Mouse (Mus musculus) CH12.LX (cell line): ENCODE data around the gene Rad21l. TPM values are rescaled to one million over a fixed set of nuclear protein-coding genes. Genes with fewer than 3 reads are reported as not detected.

ENCODE experiments used
- DNase-seq: peaks from one replicate; pipeline ENCODE4 v3.0.0-alpha.2; 2013; ENCODE audit errors: extremely low read depth
- H3K27ac ChIP-seq: 2 replicates; pipeline ENCODE4 v1.5.1; 2012; ENCODE audit warnings: low read depth, mild to moderate bottlenecking, control low read depth, moderate library complexity; ENCODE audit not compliant: insufficient read depth
- H3K27me3 ChIP-seq: replicated peaks from 2 replicates; pipeline ENCODE3; 2012; ENCODE audit warnings: inconsistent platforms
- H3K36me3 ChIP-seq, 2 experiments: replicated peaks in 1 of 2; 2 replicates each; pipeline versions ENCODE3 to v1.6.1; 2012; ENCODE audit warnings: inconsistent platforms in 1 of 2, low read length in 1 of 2, mild to moderate bottlenecking in 1 of 2, mixed read lengths in 1 of 2, moderate library complexity in 1 of 2; ENCODE audit not compliant: control insufficient read depth in 1 of 2, insufficient read depth in 1 of 2
- H3K4me1 ChIP-seq, 2 experiments: 2 replicates each; pipeline ENCODE4 v1.6.1; 2012; ENCODE audit warnings: inconsistent platforms in 1 of 2, moderate library complexity in 1 of 2; ENCODE audit not compliant: insufficient read depth in 2 of 2, control insufficient read depth in 1 of 2
- H3K4me2 ChIP-seq: 2 replicates; pipeline ENCODE4 v1.6.1; 2012; ENCODE audit warnings: low read depth, mild to moderate bottlenecking, control low read depth; ENCODE audit not compliant: poor library complexity, insufficient read depth, severe bottlenecking
- H3K4me3 ChIP-seq, 3 experiments: fragments of 150-350 bp in 1 of 3; sonication (generic) in 1 of 3; replicated peaks in 1 of 3; 2 replicates each; pipeline versions ENCODE3 to v1.5.1; 2011 to 2012; ENCODE audit warnings: low read depth in 2 of 3, low read length in 2 of 3, mild to moderate bottlenecking in 2 of 3, moderate library complexity in 2 of 3, control low read depth in 1 of 3, improper control_type of control experiment in 1 of 3, inconsistent platforms in 1 of 3, mixed read lengths in 1 of 3; ENCODE audit not compliant: poor library complexity in 1 of 3
- H3K79me2 ChIP-seq: replicated peaks from 2 replicates; pipeline ENCODE4 v1.6.1; 2012; ENCODE audit warnings: mild to moderate bottlenecking, moderate library complexity; ENCODE audit not compliant: control insufficient read depth, poor library complexity, insufficient read depth, severe bottlenecking; ENCODE audit errors: extremely low read depth
- H3K9ac ChIP-seq: 2 replicates; pipeline ENCODE4 v1.6.1; 2012; ENCODE audit warnings: low read depth, mild to moderate bottlenecking, control low read depth, moderate library complexity; ENCODE audit not compliant: insufficient read depth
- H3K9me3 ChIP-seq: replicated peaks from 2 replicates; pipeline ENCODE3; 2012; ENCODE audit warnings: low read length, inconsistent platforms, mixed read lengths
- CHD2 ChIP-seq: IDR thresholded peaks from 2 replicates; pipeline ENCODE4 v1.6.1; 2011; ENCODE audit warnings: low read length, improper control_type of control experiment
- ELF1 ChIP-seq: IDR thresholded peaks from 2 replicates; pipeline ENCODE4 v1.6.1; 2014; ENCODE audit warnings: low read depth, mild to moderate bottlenecking, inconsistent platforms, low read length, improper control_type of control experiment
- EP300 ChIP-seq: IDR thresholded peaks from 2 replicates; pipeline ENCODE4 v1.6.1; 2011; ENCODE audit warnings: low read length, improper control_type of control experiment
- GABPA ChIP-seq: IDR thresholded peaks from 2 replicates; pipeline ENCODE4 v1.6.1; 2012; ENCODE audit warnings: low read depth, low read length, improper control_type of control experiment, inconsistent platforms; ENCODE audit not compliant: insufficient replicate concordance
- JUN ChIP-seq: IDR thresholded peaks from 2 replicates; pipeline ENCODE4 v1.6.1; 2011; ENCODE audit warnings: low read depth, mild to moderate bottlenecking, low read length, improper control_type of control experiment, moderate library complexity; ENCODE audit not compliant: insufficient read depth
- MAFK ChIP-seq: IDR thresholded peaks from 2 replicates; pipeline ENCODE4 v1.6.1; 2011; ENCODE audit warnings: low read length, improper control_type of control experiment; ENCODE audit not compliant: insufficient replicate concordance
- PAX5 ChIP-seq: IDR thresholded peaks from 2 replicates; pipeline ENCODE4 v1.6.1; 2012; ENCODE audit warnings: low read length, inconsistent platforms, mixed read lengths
- POLR2A ChIP-seq: IDR thresholded peaks from 2 replicates; pipeline ENCODE4 v1.6.1; 2011; ENCODE audit warnings: low read depth, mild to moderate bottlenecking, improper control_type of control experiment, low read length
- RAD21 ChIP-seq: IDR thresholded peaks from 2 replicates; pipeline ENCODE4 v1.6.1; 2011; ENCODE audit warnings: low read depth, mild to moderate bottlenecking, low read length, improper control_type of control experiment, moderate library complexity
- SIN3A ChIP-seq: IDR thresholded peaks from 2 replicates; pipeline ENCODE4 v1.6.1; 2012; ENCODE audit warnings: low read length, improper control_type of control experiment, inconsistent platforms
- TCF12 ChIP-seq: IDR thresholded peaks from 2 replicates; pipeline ENCODE4 v1.6.1; 2014; ENCODE audit warnings: low read depth, mild to moderate bottlenecking, inconsistent platforms, low read length, improper control_type of control experiment
- UBTF ChIP-seq: IDR thresholded peaks from 2 replicates; pipeline ENCODE4 v1.6.1; 2012; ENCODE audit warnings: low read depth, mild to moderate bottlenecking, inconsistent platforms, low read length, improper control_type of control experiment, moderate library complexity
- USF2 ChIP-seq: conservative IDR thresholded peaks from 2 replicates; pipeline ENCODE4 v1.6.1; 2011; ENCODE audit warnings: low read depth, low read length, improper control_type of control experiment
- ZC3H11A ChIP-seq: IDR thresholded peaks from 2 replicates; pipeline ENCODE4 v1.6.1; 2012; ENCODE audit warnings: low read depth, mild to moderate bottlenecking, inconsistent platforms, low read length, improper control_type of control experiment
- ZKSCAN1 ChIP-seq: IDR thresholded peaks from 2 replicates; pipeline ENCODE4 v1.6.1; 2012; ENCODE audit warnings: low read depth, inconsistent platforms, low read length, improper control_type of control experiment, borderline replicate concordance
- ZMIZ1 ChIP-seq: IDR thresholded peaks from 2 replicates; pipeline ENCODE4 v1.6.1; 2012; ENCODE audit warnings: low read depth, mild to moderate bottlenecking, inconsistent platforms, low read length, improper control_type of control experiment
- dilution Hi-C: fragments of 300-500 bp; cut with MboI; formaldehyde crosslinking; loops from 2 replicates; pipeline ENCODE4 v1.14.3; 2020; ENCODE audit warnings: low sequenced_read_pairs; ENCODE audit not compliant: extremely low pct_unique_long_range_greater_than_20kb, extremely low pct_ligation_motif_present
- in situ Hi-C: fragments of 300-500 bp; cut with MboI; formaldehyde crosslinking; loops from 3 replicates; pipeline ENCODE4 v1.14.3; 2019; ENCODE audit warnings: low sequenced_read_pairs, low pct_ligation_motif_present, low pct_unique_long_range_greater_than_20kb, mixed read lengths
- polyA plus RNA-seq: library from polyadenylated mRNA; unstranded; fragments of >175 nt; gene quantifications from 2 replicates; pipeline ENCODE4 v1.2.1, GENCODE M21; 2012; ENCODE audit warnings: low read depth; ENCODE audit not compliant: insufficient read length
- total RNA-seq, 2 experiments: library from RNA; depleted of rRNA; stranded (reverse); fragments of 300-350 nt in 1 of 2; fragments of >200 nt in 1 of 2; gene quantifications; 2 replicates each; pipeline ENCODE4 v1.2.3; 2012 to 2014

The Rad21l gene
- total and polyA plus RNA-seq, 3 experiments: not detected

GRCm38 (mm10) chr2:151609974-151610373 lies 58.4 kb downstream of the Rad21l start:
- in situ Hi-C loops: no loop called here
- DNase-seq: no peak
- Histone ChIP-seq H3K9me3 (no peaks in the 10 kb centered on the region), H3K4me2 (no peak overlapping the region), H3K36me3 (no peaks in the 10 kb centered on the region), H3K27ac (no peak overlapping the region), H3K79me2 (no peaks in the 10 kb centered on the region), H3K9ac (no peak overlapping the region), H3K4me1 (peaks cover 0 to 4% of the 10 kb centered on the region in 2 experiments; a peak in 2 of 4 replicates)
- dilution Hi-C loops: no loop called here
- TF ChIP-seq ZC3H11A: no peak
- no peak for TF ChIP-seq ZKSCAN1
- no peak for TF ChIP-seq POLR2A
- TF ChIP-seq SIN3A: no peak
- TF ChIP-seq ZMIZ1: no peak
- no peak for TF ChIP-seq ELF1
- no peak for TF ChIP-seq TCF12
- no peak for TF ChIP-seq UBTF
- TF ChIP-seq RAD21: no peak
- TF ChIP-seq EP300: no peak
- no peak for TF ChIP-seq CHD2
- TF ChIP-seq, all 38 proteins: peak for 0
- Histone ChIP-seq H3K4me3 (no peak overlapping the region), H3K27me3 (peaks cover 76% of the 10 kb centered on the region)

GRCm38 (mm10) chr2:151608435-151608834 lies 59.9 kb downstream of the Rad21l start:
- Histone ChIP-seq H3K27ac (no peak overlapping the region), H3K4me2 (no peak overlapping the region), H3K79me2 (no peaks in the 10 kb centered on the region), H3K9ac (no peak overlapping the region), H3K4me3 (no peak overlapping the region)
- no peak for TF ChIP-seq PAX5
- no peak for TF ChIP-seq JUN
- TF ChIP-seq USF2: no peak
- no peak for TF ChIP-seq MAFK
- TF ChIP-seq UBTF: no peak
- no peak for TF ChIP-seq ZKSCAN1
- no peak for TF ChIP-seq GABPA
- TF ChIP-seq, all 38 proteins: peak for 0
- no peaks in the 10 kb centered on the region for H3K9me3 ChIP-seq
- H3K27me3 ChIP-seq: peaks cover 80% of the 10 kb centered on the region
- DNase-seq: no peak
- in situ Hi-C loops (no loop called here), dilution Hi-C loops (no loop called here)
- H3K4me1 ChIP-seq: peaks cover 0 to 4% of the 10 kb centered on the region in 2 experiments; a peak in 2 of 4 replicates
- no peaks in the 10 kb centered on the region for H3K36me3 ChIP-seq
